Mouse (Mus musculus): ENCODE results near the gene Dag1.

- TF ChIP-seq CTCF (IDR thresholded peaks at IDR 0.05; ENCODE audit: low read depth, low read length), result no peak
- no peak for TF ChIP-seq POLR2AphosphoS5 (IDR thresholded peaks at IDR 0.05; ENCODE audit: insufficient replicate concordance, low read depth, low read length)
- TF ChIP-seq GATA1 (IDR thresholded peaks at IDR 0.05; ENCODE audit: borderline replicate concordance, low read length), result no peak
- no peak for TF ChIP-seq GATA2 (IDR thresholded peaks at IDR 0.05; ENCODE audit: borderline replicate concordance, low read depth, low read length)
Measured at GRCm38 (mm10) chr9:108219766-108220379, 43.9 kb downstream of the Dag1 start.
